Mouse (Mus musculus): ENCODE measurements around the gene Anapc13.

The Anapc13 gene

GRCm38 (mm10) chr9:102623581-102623980 is 2.5 kb upstream of the Anapc13 start:
- Histone ChIP-seq H3K9me3 (ENCODE audit: low read length) (no peaks in the 10 kb centered on the region), H3K4me3 (replicated peaks; ENCODE audit: low read length) (no peak overlapping the region), H3K36me3 (ENCODE audit: insufficient read depth, low read length) (peaks cover 9% of the 10 kb centered on the region), H3K4me1 (replicated peaks; ENCODE audit: low read depth, low read length) (peaks cover 41% of the 10 kb centered on the region), H3K27me3 (ENCODE audit: insufficient read depth, low read length) (no peaks in the 10 kb centered on the region)
- TF ChIP-seq NANOG (IDR thresholded peaks at IDR 0.05; ENCODE audit: borderline replicate concordance, low read length) (no peak), CTCF (conservative IDR thresholded peaks at IDR 0.05; ENCODE audit: low read length) (no peak), POU5F1 (IDR thresholded peaks at IDR 0.05; ENCODE audit: borderline replicate concordance, low read length) (no peak)

GRCm38 (mm10) chr9:102625401-102625982 is 604 bp upstream of the Anapc13 start:
- Histone ChIP-seq H3K36me3 (ENCODE audit: insufficient read depth, low read length) (peaks cover 12% of the 10 kb centered on the region), H3K4me1 (replicated peaks; ENCODE audit: low read depth, low read length) (peaks cover 47% of the 10 kb centered on the region), H3K27me3 (ENCODE audit: insufficient read depth, low read length) (no peaks in the 10 kb centered on the region), H3K4me3 (replicated peaks; ENCODE audit: low read length) (peak overlapping the region; percentile 92), H3K9me3 (ENCODE audit: low read length) (no peaks in the 10 kb centered on the region)
- TF ChIP-seq CTCF (conservative IDR thresholded peaks at IDR 0.05; ENCODE audit: low read length) (no peak), POU5F1 (IDR thresholded peaks at IDR 0.05; ENCODE audit: borderline replicate concordance, low read length) (no peak), NANOG (IDR thresholded peaks at IDR 0.05; ENCODE audit: borderline replicate concordance, low read length) (no peak)

- TF ChIP-seq CTCF (conservative IDR thresholded peaks at IDR 0.05; ENCODE audit: low read length) (no peak), NANOG (IDR thresholded peaks at IDR 0.05; ENCODE audit: borderline replicate concordance, low read length) (no peak), POU5F1 (IDR thresholded peaks at IDR 0.05; ENCODE audit: borderline replicate concordance, low read length) (no peak)
- no peaks in the 10 kb centered on the region for H3K27me3 ChIP-seq (ENCODE audit: insufficient read depth, low read length)
- no peaks in the 10 kb centered on the region; the same call in 1 of the 2 replicates for H3K9me3 ChIP-seq (ENCODE audit: low read length)
- peak overlapping the region; percentile 92 for H3K4me3 ChIP-seq (replicated peaks; ENCODE audit: low read length)
- H3K4me1 ChIP-seq (replicated peaks; ENCODE audit: low read depth, low read length) = peaks cover 42% of the 10 kb centered on the region
- H3K36me3 ChIP-seq (ENCODE audit: insufficient read depth, low read length) = peaks cover 25% of the 10 kb centered on the region
Observed at GRCm38 (mm10) chr9:102626839-102627225, 736 bp downstream of the Anapc13 start.

- Histone ChIP-seq H3K4me3 (replicated peaks; ENCODE audit: low read length) (peak overlapping the region; percentile 92), H3K27me3 (ENCODE audit: insufficient read depth, low read length) (no peaks in the 10 kb centered on the region), H3K36me3 (ENCODE audit: insufficient read depth, low read length) (peaks cover 32% of the 10 kb centered on the region), H3K4me1 (replicated peaks; ENCODE audit: low read depth, low read length) (peaks cover 42% of the 10 kb centered on the region), H3K9me3 (ENCODE audit: low read length) (peaks cover 5% of the 10 kb centered on the region)
- no peak for TF ChIP-seq NANOG (IDR thresholded peaks at IDR 0.05; ENCODE audit: borderline replicate concordance, low read length)
- TF ChIP-seq POU5F1 (IDR thresholded peaks at IDR 0.05; ENCODE audit: borderline replicate concordance, low read length) = no peak
- TF ChIP-seq CTCF (conservative IDR thresholded peaks at IDR 0.05; ENCODE audit: low read length) = no peak
Observed at GRCm38 (mm10) chr9:102627442-102627841, 1.3 kb downstream of the Anapc13 start.

GRCm38 (mm10) chr9:102629052-102629451 is 3.0 kb downstream of the Anapc13 start:
- peaks cover 7% of the 10 kb centered on the region for H3K9me3 ChIP-seq (ENCODE audit: low read length)
- H3K27me3 ChIP-seq (ENCODE audit: insufficient read depth, low read length) = no peaks in the 10 kb centered on the region
- no peak overlapping the region for H3K4me3 ChIP-seq (replicated peaks; ENCODE audit: low read length)
- no peak for TF ChIP-seq CTCF (conservative IDR thresholded peaks at IDR 0.05; ENCODE audit: low read length)
- no peak for TF ChIP-seq POU5F1 (IDR thresholded peaks at IDR 0.05; ENCODE audit: borderline replicate concordance, low read length)
- no peak for TF ChIP-seq NANOG (IDR thresholded peaks at IDR 0.05; ENCODE audit: borderline replicate concordance, low read length)
- H3K36me3 ChIP-seq (ENCODE audit: insufficient read depth, low read length) = peaks cover 41% of the 10 kb centered on the region
- peaks cover 29% of the 10 kb centered on the region for H3K4me1 ChIP-seq (replicated peaks; ENCODE audit: low read depth, low read length)

- H3K27me3 ChIP-seq (ENCODE audit: insufficient read depth, low read length) = no peaks in the 10 kb centered on the region
- TF ChIP-seq CTCF (conservative IDR thresholded peaks at IDR 0.05; ENCODE audit: low read length) = no peak
- TF ChIP-seq NANOG (IDR thresholded peaks at IDR 0.05; ENCODE audit: borderline replicate concordance, low read length) = no peak
- TF ChIP-seq POU5F1 (IDR thresholded peaks at IDR 0.05; ENCODE audit: borderline replicate concordance, low read length) = no peak
- H3K9me3 ChIP-seq (ENCODE audit: low read length) = peaks cover 7% of the 10 kb centered on the region
- peaks cover 46% of the 10 kb centered on the region for H3K36me3 ChIP-seq (ENCODE audit: insufficient read depth, low read length)
- no peak overlapping the region for H3K4me3 ChIP-seq (replicated peaks; ENCODE audit: low read length)
- H3K4me1 ChIP-seq (replicated peaks; ENCODE audit: low read depth, low read length) = peaks cover 23% of the 10 kb centered on the region
Observed at GRCm38 (mm10) chr9:102631589-102632147, 5.6 kb downstream of the Anapc13 start.

GRCm38 (mm10) chr9:102632173-102632572 is 6.1 kb downstream of the Anapc13 start:
- peaks cover 7% of the 10 kb centered on the region for H3K9me3 ChIP-seq (ENCODE audit: low read length)
- H3K36me3 ChIP-seq (ENCODE audit: insufficient read depth, low read length) = peaks cover 46% of the 10 kb centered on the region
- H3K4me1 ChIP-seq (replicated peaks; ENCODE audit: low read depth, low read length) = peaks cover 24% of the 10 kb centered on the region
- no peaks in the 10 kb centered on the region for H3K27me3 ChIP-seq (ENCODE audit: insufficient read depth, low read length)
- no peak for TF ChIP-seq CTCF (conservative IDR thresholded peaks at IDR 0.05; ENCODE audit: low read length)
- no peak for TF ChIP-seq POU5F1 (IDR thresholded peaks at IDR 0.05; ENCODE audit: borderline replicate concordance, low read length)
- TF ChIP-seq NANOG (IDR thresholded peaks at IDR 0.05; ENCODE audit: borderline replicate concordance, low read length) = no peak
- H3K4me3 ChIP-seq (replicated peaks; ENCODE audit: low read length) = no peak overlapping the region

- Histone ChIP-seq H3K36me3 (ENCODE audit: insufficient read depth, low read length) (peaks cover 46% of the 10 kb centered on the region), H3K9me3 (ENCODE audit: low read length) (peaks cover 7% of the 10 kb centered on the region), H3K27me3 (ENCODE audit: insufficient read depth, low read length) (no peaks in the 10 kb centered on the region), H3K4me1 (replicated peaks; ENCODE audit: low read depth, low read length) (peaks cover 24% of the 10 kb centered on the region), H3K4me3 (replicated peaks; ENCODE audit: low read length) (no peak overlapping the region)
- no peak for TF ChIP-seq POU5F1 (IDR thresholded peaks at IDR 0.05; ENCODE audit: borderline replicate concordance, low read length)
- peak; percentile 78 for TF ChIP-seq CTCF (conservative IDR thresholded peaks at IDR 0.05; ENCODE audit: low read length)
Observed at GRCm38 (mm10) chr9:102632923-102633537, 6.9 kb downstream of the Anapc13 start.

All from E14TG2a.4 (cell line).